Mouse (Mus musculus) liver (tissue): ENCODE results near the gene Cdkl4.
"Not testable (repeated sequence)": the region's sequence is repeated elsewhere in the genome, so short reads cannot be mapped to it uniquely, and the experiment has no call there.

Experiments used
- DNase-seq: peaks from one replicate; pipeline ENCODE4 v3.0.0-alpha.2; 2020; ENCODE audit warnings: mixed read lengths

Gene Cdkl4

DNA sequence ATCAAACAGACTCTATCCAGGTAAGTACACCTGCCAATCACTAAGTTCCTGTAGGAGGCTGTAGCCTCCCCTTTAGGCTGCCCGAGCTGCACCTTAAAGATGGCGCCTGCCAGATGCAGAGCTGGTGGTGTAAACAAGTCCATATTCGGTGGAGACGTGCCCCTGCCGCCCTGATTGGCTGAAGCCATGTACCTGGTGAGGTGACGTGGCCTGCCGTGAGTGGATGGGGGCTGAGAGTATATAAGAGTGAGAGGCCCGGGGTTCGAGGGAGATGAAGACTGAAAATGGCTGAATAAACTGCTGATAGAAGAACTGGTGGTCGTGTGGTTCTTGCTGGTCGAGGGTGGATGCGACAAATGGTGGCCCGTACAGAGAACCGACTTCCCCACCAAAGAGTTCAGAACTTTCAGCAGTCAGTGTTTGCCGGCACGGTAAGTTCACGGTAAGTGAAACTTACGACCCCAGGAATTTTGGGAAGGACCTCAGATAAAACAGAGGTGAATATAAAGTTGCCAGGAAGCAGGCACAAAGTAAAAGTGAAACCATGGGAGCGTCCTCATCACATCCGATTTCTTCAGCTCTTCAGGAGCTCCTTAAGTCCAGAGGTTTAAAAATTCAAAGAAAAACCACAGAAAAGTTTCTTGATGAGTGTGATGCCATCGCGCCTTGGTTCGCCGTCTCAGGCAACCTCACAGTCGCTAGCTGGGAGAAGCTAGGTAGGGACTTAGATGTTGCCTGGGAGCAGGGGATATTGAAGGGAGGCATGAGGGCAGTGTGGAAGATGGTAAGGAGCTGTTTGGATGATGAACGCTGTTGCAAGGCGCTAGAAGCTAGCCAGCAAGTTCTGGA is 13.6 kb downstream of the Cdkl4 start:
- not testable (repeated sequence) for DNase-seq

DNA sequence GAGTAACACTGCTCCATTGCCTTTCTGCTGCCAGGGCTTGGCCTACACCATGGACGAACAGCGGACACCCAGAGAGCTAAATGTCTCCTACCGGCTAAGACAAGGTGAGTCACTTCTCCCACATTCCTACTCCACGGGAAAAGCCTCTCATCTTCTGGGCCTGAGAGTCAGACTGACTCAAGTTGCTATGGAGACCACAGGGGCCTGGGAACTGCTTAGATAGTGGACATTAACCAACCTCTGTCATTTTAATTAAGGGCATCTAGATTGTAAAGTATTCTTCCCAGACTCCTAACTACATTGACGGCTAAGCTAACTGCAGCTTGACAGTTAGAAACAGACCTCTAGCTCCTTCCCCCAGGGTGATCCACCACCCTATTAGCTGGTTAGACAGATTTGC is 14.8 kb downstream of the Cdkl4 start:
- DNase-seq: no peak

DNA sequence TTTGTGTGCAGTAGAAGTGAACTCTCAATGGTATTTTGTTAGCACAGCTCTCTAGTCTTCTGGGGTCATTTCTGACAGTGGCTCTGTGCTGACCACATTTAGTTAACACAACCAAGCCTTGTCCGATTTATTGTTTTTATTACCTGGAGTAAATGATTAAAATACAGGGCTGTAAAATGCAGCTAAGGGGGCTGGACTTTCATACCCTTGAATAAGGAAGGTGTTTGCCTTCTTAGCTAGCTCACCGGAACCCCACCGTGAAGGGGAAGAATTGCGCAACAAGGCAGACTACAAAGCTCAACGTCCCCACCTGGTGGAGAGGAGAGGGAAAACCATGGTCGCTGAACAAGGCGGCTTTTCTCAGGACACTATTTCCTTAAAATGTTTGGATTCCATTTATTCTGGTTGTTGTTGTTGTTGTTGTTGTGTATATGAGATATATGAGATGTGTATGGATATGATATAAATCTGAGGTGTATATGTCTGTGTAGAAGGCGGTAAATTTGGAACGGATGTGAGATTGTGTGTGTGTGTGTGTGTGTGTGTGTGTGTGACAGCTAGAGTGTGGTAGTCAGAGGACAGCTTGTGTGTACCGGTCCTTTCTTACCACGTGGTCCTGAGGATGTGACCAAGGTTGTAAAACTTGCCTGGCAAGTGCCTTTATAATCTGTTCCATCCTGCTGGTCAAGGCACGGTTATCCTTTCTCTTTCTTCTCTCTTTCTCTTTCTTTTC is 16.8 kb downstream of the Cdkl4 start:
- DNase-seq: peak; percentile 72

DNA sequence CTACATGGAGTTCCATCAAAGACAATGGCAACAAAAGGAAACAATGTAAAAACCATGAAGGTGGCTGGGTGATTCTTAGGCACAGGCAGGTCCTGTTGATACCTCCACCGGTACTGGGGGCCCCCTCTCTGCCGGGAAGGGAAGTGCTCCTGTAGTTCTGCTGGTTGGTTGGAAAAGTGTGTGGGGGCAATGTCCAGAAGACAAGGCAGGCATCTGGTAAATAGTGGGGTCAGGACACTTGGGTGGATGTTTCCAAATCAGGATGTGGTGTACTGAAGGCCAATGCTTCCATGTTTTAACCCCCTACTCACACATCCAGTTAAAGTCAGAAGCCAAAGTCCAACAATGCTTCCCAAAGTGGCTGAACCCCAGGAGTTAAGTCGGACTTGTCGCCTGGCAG is 17.9 kb downstream of the Cdkl4 start:
- peak; percentile 41 for DNase-seq

DNA sequence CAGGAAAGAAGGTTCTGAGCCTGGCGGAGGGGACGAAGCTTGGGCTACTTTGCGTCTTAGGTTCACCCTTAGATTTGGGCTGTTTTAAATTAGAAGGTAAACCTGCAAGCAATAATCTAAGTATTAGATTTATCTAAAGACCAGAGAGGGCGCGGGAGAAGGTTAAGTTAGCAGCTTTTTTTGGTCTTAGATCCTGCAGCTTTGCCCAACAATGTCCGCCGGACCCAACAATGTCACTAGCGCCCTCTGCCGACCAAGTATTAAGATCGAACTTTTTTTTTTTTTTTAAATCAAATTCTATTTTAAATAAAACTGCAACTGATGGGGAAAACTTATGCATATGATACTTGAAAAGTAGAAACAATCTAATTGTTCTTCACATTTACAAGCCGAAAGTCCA is 18.6 kb downstream of the Cdkl4 start:
- peak; percentile 58 for DNase-seq

DNA sequence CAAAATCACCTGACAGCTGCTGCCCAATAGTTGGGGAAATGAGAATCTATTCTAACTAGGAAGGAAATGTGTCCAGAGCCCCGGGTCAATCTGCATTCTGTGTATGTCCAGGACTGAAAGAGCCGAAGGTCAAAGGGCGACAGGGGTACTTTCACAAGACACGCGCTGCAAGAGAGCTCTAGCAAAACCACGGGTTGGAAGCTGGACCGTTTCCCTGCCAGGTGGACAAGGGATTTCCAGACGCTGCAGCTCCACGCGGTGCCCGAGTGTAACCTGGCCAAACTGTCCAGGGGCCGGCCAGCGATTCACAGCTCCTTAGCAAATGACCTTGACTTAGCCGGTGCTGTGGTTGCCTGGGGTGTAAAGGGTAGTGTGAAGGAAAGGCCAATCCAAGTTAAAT is 19.0 kb downstream of the Cdkl4 start:
- peak; percentile 26 for DNase-seq

DNA sequence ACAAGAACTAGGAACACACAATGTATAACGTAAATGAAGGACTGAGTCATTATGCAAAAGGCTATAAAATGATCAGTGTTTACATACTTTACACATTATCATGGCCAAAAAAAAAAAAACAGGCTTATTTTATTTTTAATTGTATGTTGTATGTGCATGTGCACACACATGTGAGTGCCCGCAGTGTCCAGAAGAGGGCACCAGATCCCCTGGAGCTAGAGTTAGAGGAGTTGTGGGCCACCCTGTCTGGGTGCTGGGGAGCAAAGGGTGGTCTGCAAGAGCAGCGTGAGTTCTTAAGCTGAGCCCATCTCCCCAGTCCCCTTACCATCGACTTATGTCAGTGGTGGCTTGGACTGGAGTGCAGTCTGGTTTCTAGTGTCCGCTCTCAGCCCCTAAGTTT is 20.2 kb downstream of the Cdkl4 start:
- DNase-seq: no peak

DNA sequence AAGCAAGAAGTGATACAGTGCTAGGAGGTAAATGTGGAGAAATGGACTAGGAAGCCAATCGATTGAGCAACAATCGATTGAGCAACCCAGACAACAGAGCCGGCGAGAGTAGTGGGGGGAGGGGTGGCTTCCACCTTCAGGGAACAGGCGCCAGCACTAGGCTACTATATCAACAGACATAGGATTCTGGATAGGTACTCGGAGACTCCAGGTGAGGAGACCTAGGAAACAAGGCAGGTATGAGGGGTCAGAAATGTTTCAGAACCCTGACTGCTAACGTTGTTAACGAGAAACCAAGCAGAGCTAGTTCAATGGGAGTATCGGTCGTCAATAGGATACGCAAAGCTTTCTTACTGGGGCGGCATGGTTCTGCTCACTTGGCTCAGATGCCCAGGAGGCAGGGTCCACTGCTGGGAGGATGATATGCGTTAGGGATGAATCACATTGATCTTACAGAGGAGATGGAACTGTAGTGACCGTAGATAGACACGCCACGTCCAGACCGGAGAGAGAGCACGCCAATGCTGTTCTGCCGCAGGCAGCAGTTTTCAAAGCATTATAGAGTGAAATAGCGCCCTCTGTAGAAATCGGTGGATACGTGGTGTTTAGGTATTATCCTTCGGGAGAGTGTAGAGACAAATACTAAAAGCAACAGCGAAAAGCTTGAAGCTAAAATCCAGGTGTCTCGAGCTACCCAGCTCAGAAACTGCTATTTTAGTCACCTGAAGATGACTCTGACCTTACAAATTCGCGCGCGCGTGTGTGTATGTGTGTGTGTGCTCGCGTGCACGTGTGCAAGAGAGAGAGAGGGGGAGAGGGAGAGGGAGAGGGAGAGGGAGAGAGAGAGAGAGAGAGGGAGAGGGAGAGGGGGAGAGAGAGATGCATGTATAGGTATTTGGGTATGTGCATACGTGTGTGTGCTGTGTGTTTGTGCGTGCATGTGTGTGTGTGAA is 24.0 kb downstream of the Cdkl4 start:
- peak; percentile 79 for DNase-seq

DNA sequence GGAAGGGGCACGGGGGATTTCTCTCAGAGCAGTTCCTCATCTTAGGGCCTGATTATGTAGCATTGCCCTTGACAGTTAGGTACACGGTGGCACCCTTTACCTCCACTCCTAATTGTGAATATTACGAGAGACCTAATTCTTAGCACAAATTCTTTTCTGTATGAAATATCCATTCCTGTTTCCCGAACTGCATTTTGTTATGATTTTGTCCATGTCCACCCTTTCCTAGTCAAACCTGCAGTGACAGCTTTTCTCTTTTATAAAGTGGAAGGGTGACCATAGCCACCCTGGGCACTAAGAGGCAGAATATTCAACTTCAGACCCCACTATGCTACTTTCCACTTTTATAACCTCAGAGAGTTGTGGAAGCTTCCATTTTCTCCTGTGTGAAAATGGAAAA is 25.0 kb downstream of the Cdkl4 start:
- no peak for DNase-seq

DNA sequence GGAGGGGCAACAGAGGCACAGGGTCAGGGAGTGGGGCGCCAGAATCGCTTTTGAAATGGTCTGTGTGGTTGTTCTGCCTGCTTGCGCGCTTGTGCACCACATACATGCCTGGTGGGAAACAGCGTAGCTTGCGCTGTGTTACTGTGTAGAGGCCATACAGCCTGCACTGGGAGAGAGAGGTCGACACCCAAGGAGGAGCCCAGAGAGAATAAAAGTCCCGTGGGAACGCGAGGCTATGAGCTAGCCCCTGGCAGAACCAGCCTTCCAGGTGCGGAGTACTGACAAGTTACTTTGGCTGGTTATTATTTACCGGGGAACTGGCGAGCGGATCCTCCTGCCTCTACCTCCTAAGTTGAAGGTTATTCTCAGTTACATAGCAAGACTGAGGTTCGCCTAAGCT is 26.6 kb downstream of the Cdkl4 start:
- DNase-seq: no peak

DNA sequence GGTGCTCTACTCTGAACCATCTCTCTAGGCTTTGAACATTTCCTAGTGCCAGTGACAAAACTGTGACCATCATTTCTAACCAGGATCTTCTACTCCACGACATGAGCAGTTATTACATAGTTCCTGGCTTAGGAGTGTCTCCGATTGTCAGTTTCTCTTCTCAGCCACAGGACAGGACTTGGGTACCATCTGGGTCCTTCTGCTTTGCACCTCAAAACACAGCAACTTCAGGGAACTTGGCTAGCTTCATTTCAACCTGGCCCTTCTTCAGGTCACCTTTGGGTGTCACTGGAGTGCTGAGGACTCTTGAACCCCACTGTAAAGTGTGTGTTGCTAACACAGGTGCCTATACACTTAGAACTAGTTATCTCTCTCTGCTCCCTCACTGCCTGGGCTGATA is 30.8 kb downstream of the Cdkl4 start:
- no peak for DNase-seq

DNA sequence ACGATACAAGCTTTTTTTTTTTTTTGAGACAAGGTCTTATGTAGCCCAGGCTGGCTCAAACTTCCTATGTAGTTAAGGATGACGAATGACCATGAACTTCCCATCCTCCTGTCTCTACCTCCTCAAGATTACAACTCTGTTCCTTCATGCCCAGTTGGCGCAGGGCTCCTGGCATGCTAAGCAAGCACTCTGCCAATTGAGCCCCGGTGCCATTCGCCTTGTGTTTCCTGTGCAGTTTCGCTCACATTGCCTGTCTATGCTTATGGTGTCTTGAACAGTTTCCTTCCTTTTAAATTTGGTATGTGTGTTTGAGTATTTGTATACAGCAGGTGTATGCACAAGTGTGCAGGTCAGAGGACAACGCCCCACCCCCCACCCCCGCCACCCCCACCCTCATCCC is 31.4 kb downstream of the Cdkl4 start:
- DNase-seq: no peak

DNA sequence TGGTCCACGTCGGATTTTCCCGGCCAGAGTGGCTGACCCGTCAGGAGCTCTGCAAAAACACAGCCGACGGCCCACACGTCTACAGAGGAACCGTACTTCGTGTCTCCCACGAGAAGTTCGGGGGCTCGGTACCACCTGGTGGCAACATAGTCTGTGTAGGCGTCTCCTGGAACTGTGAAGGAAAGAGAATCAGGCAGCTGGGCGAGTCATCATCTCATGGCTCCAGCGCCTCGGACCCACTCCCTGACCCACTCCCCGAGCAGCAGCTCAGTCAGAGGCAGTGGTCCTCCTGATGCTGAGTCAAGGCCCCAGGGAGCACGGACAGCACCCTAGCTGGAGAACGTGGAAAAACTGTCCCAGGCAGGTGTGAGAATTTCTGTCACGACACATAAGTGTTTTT is 34.0 kb downstream of the Cdkl4 start:
- no peak for DNase-seq

DNA sequence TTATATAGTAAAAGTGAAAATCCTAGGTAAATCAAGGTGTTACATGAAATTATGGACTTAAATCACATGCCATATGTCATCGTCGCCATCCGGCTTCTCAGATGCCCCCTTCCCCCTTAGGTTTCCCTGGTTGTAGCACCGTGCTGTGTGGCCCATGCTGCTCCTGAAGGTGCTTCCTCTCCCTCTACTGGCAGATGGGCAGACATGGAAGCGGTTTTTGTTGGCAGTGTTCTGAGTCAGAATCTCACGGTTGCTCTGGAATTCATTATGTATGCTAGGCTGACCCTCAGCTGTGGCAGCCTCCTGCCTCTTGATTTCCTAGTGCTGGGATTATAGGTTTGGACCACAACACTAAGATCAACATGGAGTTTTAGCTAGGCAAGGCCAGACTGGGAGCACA is 40.5 kb downstream of the Cdkl4 start:
- no peak for DNase-seq

DNA sequence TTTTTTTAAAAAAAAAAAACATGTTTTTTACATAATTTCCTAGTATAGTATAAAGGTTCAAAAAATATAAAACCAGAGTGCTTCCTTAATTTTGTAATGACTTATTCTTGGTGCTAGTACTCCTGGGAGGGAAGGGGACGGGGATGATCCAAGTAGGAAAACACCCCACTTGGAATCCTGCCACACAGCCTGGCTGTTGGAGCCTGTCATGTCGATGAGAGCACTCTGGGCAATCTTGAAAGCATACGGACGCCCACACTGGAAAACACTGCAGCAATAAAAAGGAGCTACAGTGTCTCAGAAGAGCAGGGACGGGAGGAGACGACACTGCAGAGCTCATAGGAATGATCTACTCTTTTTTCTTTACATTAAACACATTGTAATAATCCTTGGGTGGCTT is 42.0 kb downstream of the Cdkl4 start:
- no peak for DNase-seq

DNA sequence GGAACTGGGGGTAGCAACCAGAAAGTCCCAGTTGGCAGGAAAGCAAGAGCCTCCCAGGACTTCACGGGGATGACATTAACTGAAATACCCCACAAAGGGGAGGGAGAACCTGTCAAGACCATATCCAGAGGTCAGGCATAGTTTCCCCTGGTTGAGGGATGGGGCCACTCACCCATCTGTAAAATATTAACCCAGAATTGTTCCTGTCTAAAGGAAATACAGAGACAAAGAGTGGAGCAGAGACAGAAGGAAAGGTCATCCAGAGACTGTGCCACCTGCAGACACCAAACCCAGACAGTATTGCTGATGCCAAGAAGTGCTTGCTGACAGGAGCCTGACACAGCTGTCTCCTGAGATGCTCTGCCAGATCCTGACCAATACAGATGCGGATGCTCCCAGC is 46.3 kb downstream of the Cdkl4 start:
- not testable (repeated sequence) for DNase-seq

DNA sequence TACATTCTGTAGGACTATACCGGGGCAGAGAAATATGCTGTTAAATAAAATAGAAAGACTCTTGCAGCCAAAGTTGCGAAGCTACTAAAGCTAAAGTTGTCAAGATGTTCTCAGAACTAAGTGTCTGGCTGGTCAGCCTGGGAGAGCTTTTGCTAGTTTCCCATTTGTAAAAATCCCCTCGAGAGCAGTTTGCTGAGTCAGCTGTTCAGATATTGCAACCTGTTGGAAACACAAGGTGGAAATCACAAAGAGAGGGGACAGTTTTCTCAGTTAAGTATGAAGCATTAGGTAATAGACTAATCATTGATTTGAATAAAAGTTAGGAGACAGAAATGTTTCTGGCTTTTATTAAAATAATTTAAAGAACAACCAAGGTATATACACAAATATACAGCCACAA is 54.4 kb downstream of the Cdkl4 start:
- DNase-seq: no peak

DNA sequence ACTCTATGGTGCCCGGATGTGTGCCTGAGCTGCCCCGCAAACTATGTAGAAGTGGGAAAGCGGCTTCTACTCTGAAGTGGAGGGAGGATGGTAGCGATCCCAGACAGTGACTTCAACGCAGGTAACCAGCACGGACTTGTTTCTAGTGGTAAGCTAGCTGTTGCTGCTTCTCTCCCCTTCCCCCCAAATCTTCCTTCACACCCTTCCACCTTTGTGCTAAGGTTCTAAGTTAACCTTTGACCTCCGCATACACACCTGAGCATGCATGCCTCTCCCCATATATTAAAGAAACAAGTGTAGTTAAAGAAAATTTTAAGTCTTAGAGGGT is 55.4 kb downstream of the Cdkl4 start:
- no peak for DNase-seq

DNA sequence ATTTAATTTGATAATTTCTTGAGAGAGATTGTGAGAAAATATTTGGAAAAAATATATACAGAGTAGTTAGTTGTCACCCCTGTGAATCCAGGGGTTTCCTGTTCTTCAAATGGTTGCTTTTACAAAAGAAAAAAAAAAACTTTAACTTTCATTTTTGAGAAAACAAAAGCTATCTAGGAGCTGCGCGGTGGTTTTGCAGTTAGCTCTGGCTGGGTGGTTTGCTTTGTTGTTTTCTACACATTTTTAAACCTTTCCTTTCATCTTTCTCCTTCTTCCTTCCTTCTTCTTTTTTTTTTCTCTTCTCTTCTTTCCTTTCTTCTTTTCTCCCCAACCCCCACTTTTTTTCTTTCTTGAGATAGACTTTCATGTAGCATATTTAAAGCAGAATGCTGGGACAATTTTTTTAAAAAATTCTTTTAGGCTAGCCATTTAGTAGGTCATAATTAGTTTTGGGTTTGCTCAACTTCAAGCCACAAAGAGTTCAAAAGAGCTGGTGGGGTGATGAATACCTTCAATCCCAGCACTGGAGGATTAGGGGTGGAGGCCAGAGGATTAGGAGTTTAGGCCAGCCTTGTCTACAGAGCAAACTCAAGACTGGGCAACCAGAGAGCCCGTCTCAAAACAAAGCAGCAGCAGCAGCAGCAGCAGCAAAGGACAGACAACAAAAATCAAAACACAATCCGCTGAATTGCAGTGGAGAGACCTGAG is 55.9 kb downstream of the Cdkl4 start:
- DNase-seq: no peak

DNA sequence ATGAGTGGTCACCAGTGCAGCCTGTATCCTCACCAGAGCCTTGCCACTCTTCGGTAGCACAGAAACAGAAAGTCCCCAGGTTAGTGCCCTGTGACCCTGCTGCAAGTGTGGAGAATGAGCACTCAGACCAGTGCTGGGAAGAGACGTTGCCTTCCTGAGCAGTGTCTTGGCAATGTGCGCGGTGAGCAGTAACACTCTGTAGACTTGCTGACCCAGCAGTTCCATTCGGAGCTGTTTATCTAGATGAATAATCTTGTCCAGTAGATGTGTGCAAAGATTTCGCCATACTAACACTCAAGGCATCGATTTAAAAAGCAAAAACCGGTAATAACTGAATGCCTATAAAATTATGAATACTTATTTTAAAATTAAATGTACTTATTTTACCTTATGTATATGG is 57.1 kb downstream of the Cdkl4 start:
- no peak for DNase-seq

DNA sequence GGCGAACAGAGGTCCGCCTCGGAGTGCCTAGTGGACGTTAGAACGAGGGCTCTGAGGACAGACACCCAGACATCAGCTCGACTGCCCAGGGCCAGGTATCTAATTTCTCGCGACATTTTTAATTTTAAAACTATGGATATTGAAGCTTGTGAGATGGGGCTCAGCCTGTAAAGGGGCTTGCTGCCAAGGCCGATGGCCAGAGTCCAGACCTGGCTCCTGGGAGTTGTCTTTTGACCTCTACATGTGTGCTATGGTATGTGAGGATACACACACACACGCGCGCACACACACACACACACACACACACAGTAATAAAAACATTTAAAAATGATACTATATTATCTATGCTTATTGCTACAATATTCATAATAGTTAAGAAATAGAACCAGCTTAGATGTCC is 58.8 kb downstream of the Cdkl4 start:
- no peak for DNase-seq

DNA sequence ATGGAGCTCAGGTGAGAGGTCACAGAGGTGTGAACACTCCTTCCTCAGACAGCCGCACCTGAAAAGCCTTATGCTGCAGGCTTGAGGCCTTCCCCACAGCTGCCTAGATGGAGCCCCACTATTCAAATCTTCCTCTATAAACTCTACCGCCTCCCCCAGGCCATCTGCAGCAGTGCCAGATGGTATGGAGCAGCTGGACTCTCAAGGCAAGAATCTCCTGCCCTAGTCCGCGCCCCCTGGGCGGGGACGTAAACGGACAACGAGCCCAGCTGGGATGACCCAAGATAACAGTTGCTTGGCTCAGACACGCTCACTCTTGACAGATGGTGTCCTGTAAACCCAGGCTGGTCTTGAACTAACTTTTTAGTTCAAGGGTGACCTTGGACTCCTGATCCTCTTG is 60.4 kb downstream of the Cdkl4 start:
- peak; percentile 17 for DNase-seq

DNA sequence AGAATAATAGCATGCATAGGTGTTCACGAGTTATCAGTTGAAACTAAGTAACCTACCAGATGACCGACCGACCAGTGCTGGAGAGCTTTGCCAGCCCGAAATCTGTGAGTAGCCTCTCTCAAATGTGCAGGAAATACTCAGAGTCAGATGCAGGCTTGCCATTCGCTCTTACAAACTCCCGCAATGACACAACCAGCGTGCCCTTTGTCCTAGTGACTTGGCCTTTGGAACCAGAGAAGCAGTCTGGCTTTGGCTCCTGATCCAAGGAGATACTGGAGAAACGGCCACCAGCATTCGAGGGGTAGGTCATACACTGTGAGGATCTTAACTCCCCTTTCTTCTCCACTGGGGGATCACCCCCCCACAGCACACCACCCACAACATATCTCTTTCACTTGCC is 61.7 kb downstream of the Cdkl4 start:
- no peak for DNase-seq
